Mouse (Mus musculus): ENCODE results near the gene Zfp811.

Gene Zfp811

DNA sequence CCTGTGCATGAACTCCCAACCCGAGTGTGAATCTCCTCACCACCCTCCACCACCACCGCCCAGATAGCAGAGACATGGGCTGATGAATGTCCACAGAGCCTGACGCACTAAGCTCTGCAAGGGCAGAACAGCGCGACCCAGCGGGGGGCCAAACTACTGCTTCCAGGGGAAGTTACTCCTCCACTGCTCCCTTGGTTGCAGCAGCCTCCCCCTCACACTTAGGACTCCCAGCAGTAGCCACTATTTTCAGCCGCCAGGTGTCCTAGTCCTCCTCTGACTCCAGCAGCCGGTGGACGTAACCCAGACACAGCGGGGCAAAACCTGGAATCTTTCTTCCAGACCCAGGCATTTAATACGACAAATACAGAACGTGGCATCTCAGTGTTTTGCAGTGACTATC is 56.1 kb downstream of the Zfp811 start:
- no peak for DNase-seq (ENCODE audit: low spot score in 2 of 2)

DNA sequence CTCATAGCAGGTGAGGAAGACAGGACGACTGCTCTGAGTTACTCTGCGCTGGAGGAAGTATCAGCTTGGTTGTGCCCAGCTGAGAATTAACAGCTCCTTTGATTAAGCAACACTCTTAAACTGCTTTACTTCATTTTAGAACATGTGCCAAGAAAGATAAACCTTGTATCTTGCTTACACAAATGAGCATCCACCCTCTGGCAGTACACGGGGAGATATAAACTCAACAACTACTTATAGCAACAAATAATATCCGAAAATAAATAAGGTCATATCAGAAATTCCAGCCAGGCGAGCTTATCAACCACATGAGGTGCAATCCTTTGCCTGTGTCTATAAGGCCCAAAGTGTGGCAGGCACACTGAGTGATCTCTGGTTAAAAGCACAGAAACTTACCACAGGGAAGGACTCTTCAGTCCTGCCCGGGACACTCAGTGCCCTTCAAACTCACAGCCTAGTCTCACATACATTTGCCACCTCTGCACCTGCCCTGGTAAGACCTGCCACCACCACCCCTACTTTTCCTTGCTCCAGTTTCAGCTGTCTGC is 56.8 kb downstream of the Zfp811 start:
- DNase-seq (ENCODE audit: low spot score in 2 of 2) = no peak

DNA sequence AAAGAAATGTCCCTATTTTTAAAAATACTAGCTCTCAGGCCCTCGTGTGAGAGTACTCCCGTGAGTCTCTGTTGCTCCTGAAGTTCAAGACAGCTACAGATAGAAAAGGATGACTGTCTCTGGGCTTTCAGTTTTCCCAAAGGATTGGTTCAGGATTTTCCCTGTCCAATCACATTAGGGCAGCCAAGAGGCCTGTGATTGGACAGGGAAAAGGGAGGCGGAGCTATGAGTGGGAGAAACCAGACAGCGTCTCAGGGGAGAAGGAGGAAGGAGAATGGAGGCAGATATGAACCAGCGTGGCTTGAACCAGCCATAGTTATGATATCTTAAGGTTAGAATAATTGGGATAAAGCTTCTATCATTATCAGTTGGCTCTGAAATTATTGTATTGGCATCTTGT is 59.1 kb downstream of the Zfp811 start:
- DNase-seq (ENCODE audit: low spot score in 2 of 2) = no peak

All from heart, adult 9 months (tissue).